Mouse (Mus musculus) myocyte (in vitro differentiated cells): ENCODE measurements at regions not wholly inside any gene's neighbourhood (a gene's known extent, or its start where the extent isn't known, plus 50 kb on each side); places are given as distances from the start of the nearest gene placed in this dataset.

Experiments
- H3K27me3 ChIP-seq: one replicate; pipeline ENCODE4 v1.6.1; 2011; ENCODE audit not compliant: control insufficient read depth, insufficient read depth, insufficient read length
- H3K36me3 ChIP-seq: one replicate; pipeline ENCODE4 v1.6.1; 2011; ENCODE audit not compliant: control insufficient read depth, insufficient read depth
- H3K4me2 ChIP-seq: one replicate; pipeline ENCODE4 v1.6.1; 2011; ENCODE audit warnings: low read depth, control low read depth
- H3K4me3 ChIP-seq: one replicate; pipeline ENCODE4 v1.5.1; 2011; ENCODE audit warnings: mild to moderate bottlenecking, control low read depth, moderate library complexity
- H3K79me2 ChIP-seq: one replicate; pipeline ENCODE4 v1.6.1; 2011; ENCODE audit not compliant: control insufficient read depth, insufficient read depth
- H3ac ChIP-seq: one replicate; pipeline ENCODE4 v1.6.1; 2011; ENCODE audit not compliant: control insufficient read depth, insufficient read length
- CEBPB ChIP-seq: IDR thresholded peaks from 2 replicates; pipeline ENCODE4 v1.6.1; 2011; ENCODE audit warnings: mild to moderate bottlenecking, moderate library complexity; ENCODE audit not compliant: poor library complexity, insufficient read depth, severe bottlenecking
- E2F4 ChIP-seq: IDR thresholded peaks from one replicate; pipeline ENCODE4 v1.6.1; 2011; ENCODE audit warnings: mild to moderate bottlenecking, control low read depth, moderate library complexity; ENCODE audit not compliant: insufficient read depth
- MAX ChIP-seq: IDR thresholded peaks from one replicate; pipeline ENCODE4 v1.6.1; 2011; ENCODE audit warnings: low read depth, mild to moderate bottlenecking, control low read depth
- MYOD1 ChIP-seq, 3 experiments: IDR thresholded peaks; one replicate each; pipeline ENCODE4 v1.6.1; 2011; ENCODE audit warnings: control low read depth in 2 of 3, low read depth in 2 of 3, mild to moderate bottlenecking in 2 of 3, moderate library complexity in 1 of 3; ENCODE audit not compliant: insufficient read length in 2 of 3, control insufficient read depth in 1 of 3
- MYOG ChIP-seq, 3 experiments: IDR thresholded peaks; one replicate each; pipeline ENCODE4 v1.6.1; 2011; ENCODE audit warnings: control low read depth in 2 of 3, low read depth in 2 of 3, mild to moderate bottlenecking in 2 of 3; ENCODE audit not compliant: insufficient read length in 2 of 3, control insufficient read depth in 1 of 3, insufficient read depth in 1 of 3
- POLR2A ChIP-seq: IDR thresholded peaks from one replicate; pipeline ENCODE4 v1.6.1; 2011; ENCODE audit warnings: low read depth, mild to moderate bottlenecking, control low read depth, moderate library complexity; ENCODE audit not compliant: insufficient read length
- POLR2AphosphoS2 ChIP-seq: IDR thresholded peaks from one replicate; pipeline ENCODE4 v1.6.1; 2011; ENCODE audit warnings: low read depth, control low read depth; ENCODE audit not compliant: insufficient read length
- REST ChIP-seq: IDR thresholded peaks from one replicate; pipeline ENCODE4 v1.6.1; 2011; ENCODE audit warnings: mild to moderate bottlenecking, control low read depth, moderate library complexity; ENCODE audit not compliant: insufficient read depth, insufficient read length
- SRF ChIP-seq: IDR thresholded peaks from one replicate; pipeline ENCODE4 v1.6.1; 2011; ENCODE audit warnings: low read depth; ENCODE audit not compliant: control insufficient read depth, insufficient read length
- TCF12 ChIP-seq: IDR thresholded peaks from one replicate; pipeline ENCODE4 v1.6.1; 2011; ENCODE audit warnings: mild to moderate bottlenecking, control low read depth; ENCODE audit not compliant: poor library complexity, insufficient read depth, severe bottlenecking
- TCF3 ChIP-seq: IDR thresholded peaks from one replicate; pipeline ENCODE4 v1.6.1; 2011; ENCODE audit warnings: low read depth, control low read depth; ENCODE audit not compliant: insufficient read length
- USF1 ChIP-seq: IDR thresholded peaks from one replicate; pipeline ENCODE4 v1.6.1; 2011; ENCODE audit warnings: low read depth, mild to moderate bottlenecking, control low read depth, moderate library complexity

GRCm38 (mm10) chr12:16391163-16391562, 219.6 kb downstream of the Lpin1 start:
- Histone ChIP-seq H3K4me2 (no peak overlapping the region), H3K36me3 (no peaks in the 10 kb centered on the region), H3K27me3 (no peaks in the 10 kb centered on the region), H3ac (no peak overlapping the region), H3K4me3 (no peak overlapping the region), H3K79me2 (no peaks in the 10 kb centered on the region)
- no peak for TF ChIP-seq POLR2A

DNA sequence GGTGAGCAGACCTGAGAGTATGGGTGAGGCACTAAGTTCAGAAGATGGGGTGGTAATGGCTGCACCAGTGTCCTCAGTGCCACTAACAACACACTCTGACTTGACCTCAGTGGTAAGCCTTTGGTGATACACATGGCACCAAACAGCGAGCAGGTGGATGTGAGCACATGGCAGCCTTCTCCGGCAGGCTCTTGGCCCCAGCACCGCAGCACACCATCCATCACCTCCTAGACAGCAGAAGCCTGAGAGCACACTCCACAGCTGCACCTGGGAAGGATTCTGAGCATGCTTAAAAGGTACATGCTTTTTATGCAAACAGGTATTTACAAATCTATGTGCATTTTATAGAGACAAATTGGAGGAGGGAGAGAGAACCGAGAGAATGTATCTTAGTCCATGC, 223.7 kb downstream of the Lpin1 start:
- no peaks in the 10 kb centered on the region for H3K36me3 ChIP-seq
- H3K4me3 ChIP-seq = no peak overlapping the region
- no peak overlapping the region for H3K4me2 ChIP-seq
- no peaks in the 10 kb centered on the region for H3K27me3 ChIP-seq
- no peak for TF ChIP-seq POLR2AphosphoS2
- TF ChIP-seq SRF = no peak
- TF ChIP-seq MYOG (IDR thresholded peaks at IDR 0.05; ENCODE audit: control insufficient read depth in 1 of 3, insufficient read depth in 1 of 3, insufficient read length in 2 of 3, low read depth in 2 of 3) = no peak
- no peak for TF ChIP-seq TCF12
- TF ChIP-seq E2F4 = no peak
- no peak for TF ChIP-seq MYOD1 (IDR thresholded peaks at IDR 0.05; ENCODE audit: control insufficient read depth in 1 of 3, insufficient read length in 2 of 3, low read depth in 2 of 3)
- TF ChIP-seq MAX = no peak
- TF ChIP-seq REST = no peak
- TF ChIP-seq CEBPB = no peak
- no peak for TF ChIP-seq POLR2A
- TF ChIP-seq TCF3 = no peak
- no peak for TF ChIP-seq USF1
- no peak overlapping the region for H3ac ChIP-seq
- no peaks in the 10 kb centered on the region for H3K79me2 ChIP-seq

DNA sequence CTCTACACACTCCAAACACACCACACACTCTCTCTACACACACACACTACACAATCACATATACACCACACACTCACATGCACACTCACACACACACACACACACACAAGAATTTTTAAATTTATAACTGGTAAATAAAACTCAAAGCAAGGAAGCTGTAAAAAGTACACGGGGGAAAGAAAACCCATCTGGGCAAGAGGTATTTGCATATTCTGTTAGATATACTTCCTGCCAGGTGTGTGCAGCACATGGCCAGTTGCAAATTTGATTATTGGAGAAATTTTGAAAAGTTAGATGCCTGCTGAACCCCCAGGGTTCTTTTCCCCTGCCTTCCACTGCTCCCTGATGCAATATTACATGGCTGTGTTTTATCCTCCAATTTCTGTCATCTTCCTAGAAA, 226.4 kb downstream of the Lpin1 start:
- Histone ChIP-seq H3K36me3 (no peaks in the 10 kb centered on the region), H3K4me3 (no peak overlapping the region), H3ac (no peak overlapping the region), H3K27me3 (no peaks in the 10 kb centered on the region), H3K4me2 (no peak overlapping the region), H3K79me2 (no peaks in the 10 kb centered on the region)
- no peak for TF ChIP-seq USF1
- no peak for TF ChIP-seq TCF12
- TF ChIP-seq MAX = no peak
- no peak for TF ChIP-seq MYOD1 (IDR thresholded peaks at IDR 0.05; ENCODE audit: control insufficient read depth in 1 of 3, insufficient read length in 2 of 3, low read depth in 2 of 3)
- no peak for TF ChIP-seq MYOG (IDR thresholded peaks at IDR 0.05; ENCODE audit: control insufficient read depth in 1 of 3, insufficient read depth in 1 of 3, insufficient read length in 2 of 3, low read depth in 2 of 3)
- TF ChIP-seq POLR2AphosphoS2 = no peak
- TF ChIP-seq E2F4 = no peak
- no peak for TF ChIP-seq SRF
- TF ChIP-seq CEBPB = no peak
- no peak for TF ChIP-seq POLR2A
- no peak for TF ChIP-seq REST

DNA sequence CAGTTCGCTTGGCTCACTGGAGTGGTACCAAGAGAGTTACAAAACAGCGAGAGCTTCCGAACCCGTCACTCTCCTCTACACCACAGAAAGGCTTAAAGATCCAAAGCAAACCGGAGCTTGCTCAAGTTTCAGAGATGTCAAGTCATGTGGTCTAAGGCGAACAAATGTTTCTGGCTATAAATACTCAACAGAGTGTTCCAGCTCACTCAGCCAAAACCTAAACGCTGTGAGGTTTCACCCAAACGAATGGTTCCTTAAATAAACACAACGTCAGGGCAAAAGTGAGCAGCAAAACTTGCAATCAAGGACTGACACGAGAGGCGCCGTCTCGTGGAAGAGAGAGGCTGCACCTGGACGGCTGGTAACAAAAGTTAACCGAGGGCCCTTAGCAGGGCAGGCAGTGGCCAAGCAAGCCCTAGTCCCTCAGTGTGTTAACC, 227.2 kb downstream of the Lpin1 start:
- TF ChIP-seq POLR2AphosphoS2 = no peak
- no peak for TF ChIP-seq MYOG (IDR thresholded peaks at IDR 0.05; ENCODE audit: control insufficient read depth in 1 of 3, insufficient read depth in 1 of 3, insufficient read length in 2 of 3, low read depth in 2 of 3)
- no peak for TF ChIP-seq E2F4
- TF ChIP-seq CEBPB = no peak
- TF ChIP-seq TCF12 = no peak
- TF ChIP-seq MYOD1 (IDR thresholded peaks at IDR 0.05; ENCODE audit: control insufficient read depth in 1 of 3, insufficient read length in 2 of 3, low read depth in 2 of 3) = no peak
- TF ChIP-seq USF1 = no peak
- no peak for TF ChIP-seq SRF
- TF ChIP-seq POLR2A = no peak
- no peak for TF ChIP-seq TCF3
- no peak for TF ChIP-seq REST
- TF ChIP-seq MAX = no peak
- Histone ChIP-seq H3K36me3 (no peaks in the 10 kb centered on the region), H3ac (no peak overlapping the region), H3K27me3 (no peaks in the 10 kb centered on the region), H3K4me2 (no peak overlapping the region), H3K4me3 (no peak overlapping the region), H3K79me2 (no peaks in the 10 kb centered on the region)

DNA sequence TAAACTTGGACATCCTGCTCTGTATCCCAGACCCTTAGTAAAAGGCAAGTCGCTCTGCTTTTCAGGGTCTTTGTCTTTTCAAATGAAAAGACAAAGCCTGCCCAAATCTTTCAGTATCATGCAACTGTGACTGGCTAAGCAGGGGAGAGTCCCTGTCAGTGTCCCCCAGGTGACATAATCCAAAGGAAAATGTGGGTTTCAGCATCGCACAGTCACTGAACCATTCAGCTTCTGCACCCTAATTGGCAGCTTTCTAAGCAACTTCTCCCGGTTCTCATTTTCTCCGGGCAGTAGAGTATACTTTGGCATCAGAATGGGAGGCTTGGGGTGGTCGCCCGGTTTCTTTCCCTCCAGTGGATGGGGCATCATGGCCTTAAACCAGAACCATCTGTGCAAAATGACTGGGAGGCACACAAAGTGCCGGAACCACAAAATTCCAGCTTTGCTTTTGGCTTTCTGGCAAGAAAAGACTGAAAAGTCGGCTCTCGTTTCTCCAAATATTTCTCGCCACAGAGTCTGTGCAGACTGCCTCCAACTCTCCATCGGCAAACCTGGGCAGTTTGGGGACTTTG, 228.3 kb downstream of the Lpin1 start:
- Histone ChIP-seq H3K79me2 (no peaks in the 10 kb centered on the region), H3K4me2 (no peak overlapping the region), H3K27me3 (no peaks in the 10 kb centered on the region), H3K4me3 (no peak overlapping the region), H3ac (no peak overlapping the region), H3K36me3 (no peaks in the 10 kb centered on the region)
- no peak for TF ChIP-seq TCF3
- TF ChIP-seq TCF12 = no peak
- no peak for TF ChIP-seq USF1
- TF ChIP-seq POLR2AphosphoS2 = no peak
- no peak for TF ChIP-seq REST
- no peak for TF ChIP-seq E2F4
- no peak for TF ChIP-seq MAX
- no peak for TF ChIP-seq MYOD1 (IDR thresholded peaks at IDR 0.05; ENCODE audit: control insufficient read depth in 1 of 3, insufficient read length in 2 of 3, low read depth in 2 of 3)
- TF ChIP-seq SRF = no peak
- TF ChIP-seq CEBPB = no peak
- no peak for TF ChIP-seq MYOG (IDR thresholded peaks at IDR 0.05; ENCODE audit: control insufficient read depth in 1 of 3, insufficient read depth in 1 of 3, insufficient read length in 2 of 3, low read depth in 2 of 3)
- no peak for TF ChIP-seq POLR2A
